Mouse (Mus musculus) MEL (cell line): ENCODE measurements at regions not wholly inside any gene's neighbourhood (a gene's known extent, or its start where the extent isn't known, plus 50 kb on each side); places are given as distances from the start of the nearest gene placed in this dataset.

Experiments used
- DNase-seq: peaks from one replicate; pipeline ENCODE4 v3.0.0; 2011; ENCODE audit warnings: low read depth, low spot score
- H3K27ac ChIP-seq: 2 replicates; pipeline ENCODE4 v1.5.1; 2012; ENCODE audit warnings: low read depth, mild to moderate bottlenecking, control low read depth, low read length, moderate library complexity; ENCODE audit not compliant: control insufficient read depth
- H3K27me3 ChIP-seq, 2 experiments: fragments of 150-350 bp in 1 of 2; sonication (generic) in 1 of 2; 2 replicates each; pipeline ENCODE4 v1.6.1; 2012; ENCODE audit warnings: low read length in 2 of 2, mild to moderate bottlenecking in 2 of 2, improper control_type of control experiment in 1 of 2, moderate library complexity in 1 of 2; ENCODE audit not compliant: insufficient read depth in 2 of 2, control insufficient read depth in 1 of 2
- H3K36me3 ChIP-seq, 2 experiments: 2 replicates each; pipeline ENCODE4 v1.6.1; 2012 to 2014; ENCODE audit warnings: low read length in 2 of 2, improper control_type of control experiment in 1 of 2, inconsistent platforms in 1 of 2, mild to moderate bottlenecking in 1 of 2; ENCODE audit not compliant: insufficient read depth in 2 of 2, control insufficient read depth in 1 of 2
- H3K4me1 ChIP-seq, 2 experiments: fragments of 150-350 bp in 1 of 2; sonication (generic) in 1 of 2; 2 replicates each; pipeline ENCODE4 v1.6.1; 2012; ENCODE audit warnings: low read length in 2 of 2, improper control_type of control experiment in 1 of 2, mild to moderate bottlenecking in 1 of 2; ENCODE audit not compliant: insufficient read depth in 2 of 2, control insufficient read depth in 1 of 2
- H3K4me3 ChIP-seq, 2 experiments: fragments of 150-350 bp in 1 of 2; sonication (generic) in 1 of 2; 2 replicates each; pipeline ENCODE4 v1.5.1; 2012; ENCODE audit warnings: low read depth in 2 of 2, low read length in 2 of 2, mild to moderate bottlenecking in 2 of 2, moderate library complexity in 2 of 2, control low read depth in 1 of 2, improper control_type of control experiment in 1 of 2; ENCODE audit not compliant: control insufficient read depth in 1 of 2, insufficient read depth in 1 of 2
- H3K79me2 ChIP-seq: 2 replicates; pipeline ENCODE4 v1.6.1; 2012; ENCODE audit warnings: mild to moderate bottlenecking, low read length, moderate library complexity; ENCODE audit not compliant: control insufficient read depth, poor library complexity, insufficient read depth
- H3K9ac ChIP-seq: 2 replicates; pipeline ENCODE4 v1.6.1; 2012; ENCODE audit warnings: low read depth, mild to moderate bottlenecking, control low read depth, low read length, moderate library complexity; ENCODE audit not compliant: control insufficient read depth, poor library complexity, severe bottlenecking
- H3K9me3 ChIP-seq: fragments of 150-350 bp; sonication (generic); replicated peaks from 2 replicates; pipeline ENCODE4 v1.6.1; 2012; ENCODE audit warnings: mild to moderate bottlenecking, low read length, improper control_type of control experiment, moderate library complexity; ENCODE audit not compliant: insufficient read depth
- BHLHE40 ChIP-seq: IDR thresholded peaks from 2 replicates; pipeline ENCODE4 v1.6.1; 2012; ENCODE audit warnings: low read depth, mild to moderate bottlenecking, inconsistent platforms, low read length, improper control_type of control experiment, borderline replicate concordance
- CHD2 ChIP-seq: IDR thresholded peaks from 2 replicates; pipeline ENCODE4 v1.6.1; 2011; ENCODE audit warnings: low read length, improper control_type of control experiment
- CTCF ChIP-seq, 3 experiments: IDR thresholded peaks in 2 of 3; conservative IDR thresholded peaks in 1 of 3; 2 replicates each; pipeline ENCODE4 v1.5.1; 2011 to 2012; ENCODE audit warnings: low read length in 3 of 3, low read depth in 2 of 3, mild to moderate bottlenecking in 2 of 3, improper control_type of control experiment in 1 of 3, inconsistent platforms in 1 of 3, mixed read lengths in 1 of 3, moderate library complexity in 1 of 3; ENCODE audit not compliant: control insufficient read depth in 1 of 3, insufficient read depth in 1 of 3, poor library complexity in 1 of 3, severe bottlenecking in 1 of 3
- HCFC1 ChIP-seq: IDR thresholded peaks from 2 replicates; pipeline ENCODE4 v1.6.1; 2012; ENCODE audit warnings: low read depth, mild to moderate bottlenecking, inconsistent platforms, low read length, improper control_type of control experiment, moderate library complexity
- MAFK ChIP-seq: IDR thresholded peaks from 2 replicates; pipeline ENCODE4 v1.6.1; 2011; ENCODE audit warnings: low read depth, mild to moderate bottlenecking, low read length, improper control_type of control experiment, borderline replicate concordance
- MAZ ChIP-seq: IDR thresholded peaks from 2 replicates; pipeline ENCODE4 v1.6.1; 2012; ENCODE audit warnings: low read depth, mild to moderate bottlenecking, inconsistent platforms, low read length, improper control_type of control experiment
- MYC ChIP-seq: IDR thresholded peaks from 2 replicates; pipeline ENCODE4 v1.6.1; 2011; ENCODE audit warnings: low read depth, mild to moderate bottlenecking, low read length, improper control_type of control experiment, moderate library complexity
- POLR2A ChIP-seq, 2 experiments: IDR thresholded peaks; 2 replicates each; pipeline ENCODE4 v1.6.1; 2011 to 2012; ENCODE audit warnings: low read length in 2 of 2, mild to moderate bottlenecking in 2 of 2, control low read depth in 1 of 2, improper control_type of control experiment in 1 of 2, low read depth in 1 of 2, moderate library complexity in 1 of 2; ENCODE audit not compliant: control insufficient read depth in 1 of 2, insufficient read depth in 1 of 2, poor library complexity in 1 of 2
- POLR2AphosphoS2 ChIP-seq: IDR thresholded peaks from 2 replicates; pipeline ENCODE4 v1.6.1; 2011; ENCODE audit warnings: low read length, improper control_type of control experiment
- RAD21 ChIP-seq: IDR thresholded peaks from 2 replicates; pipeline ENCODE4 v1.6.1; 2011; ENCODE audit warnings: mild to moderate bottlenecking, low read depth, low read length, improper control_type of control experiment
- SIN3A ChIP-seq: IDR thresholded peaks from 2 replicates; pipeline ENCODE4 v1.6.1; 2012; ENCODE audit warnings: low read length, improper control_type of control experiment, inconsistent platforms
- TAL1 ChIP-seq: IDR thresholded peaks from 2 replicates; pipeline ENCODE4 v1.6.1; 2012; ENCODE audit warnings: mild to moderate bottlenecking, inconsistent platforms, low read length, moderate library complexity, mixed read lengths
- TBP ChIP-seq: IDR thresholded peaks from 2 replicates; pipeline ENCODE4 v1.8.0; 2011; ENCODE audit warnings: low read depth, low read length, improper control_type of control experiment
- UBTF ChIP-seq: IDR thresholded peaks from 2 replicates; pipeline ENCODE4 v1.6.1; 2012; ENCODE audit warnings: low read depth, mild to moderate bottlenecking, inconsistent platforms, low read length, improper control_type of control experiment, moderate library complexity, borderline replicate concordance; ENCODE audit not compliant: insufficient read depth
- USF1 ChIP-seq: IDR thresholded peaks from 2 replicates; pipeline ENCODE4 v1.6.1; 2014; ENCODE audit warnings: low read depth, mild to moderate bottlenecking, inconsistent platforms, low read length, improper control_type of control experiment, moderate library complexity
- USF2 ChIP-seq, 2 experiments: IDR thresholded peaks; 2 replicates each; pipeline ENCODE4 v1.6.1; 2011 to 2012; ENCODE audit warnings: improper control_type of control experiment in 2 of 2, low read length in 2 of 2, borderline replicate concordance in 1 of 2, inconsistent platforms in 1 of 2, low read depth in 1 of 2, mild to moderate bottlenecking in 1 of 2; ENCODE audit not compliant: insufficient read depth in 1 of 2
- ZKSCAN1 ChIP-seq: IDR thresholded peaks from 2 replicates; pipeline ENCODE4 v1.6.1; 2012; ENCODE audit warnings: low read depth, mild to moderate bottlenecking, inconsistent platforms, low read length, improper control_type of control experiment, moderate library complexity

DNA sequence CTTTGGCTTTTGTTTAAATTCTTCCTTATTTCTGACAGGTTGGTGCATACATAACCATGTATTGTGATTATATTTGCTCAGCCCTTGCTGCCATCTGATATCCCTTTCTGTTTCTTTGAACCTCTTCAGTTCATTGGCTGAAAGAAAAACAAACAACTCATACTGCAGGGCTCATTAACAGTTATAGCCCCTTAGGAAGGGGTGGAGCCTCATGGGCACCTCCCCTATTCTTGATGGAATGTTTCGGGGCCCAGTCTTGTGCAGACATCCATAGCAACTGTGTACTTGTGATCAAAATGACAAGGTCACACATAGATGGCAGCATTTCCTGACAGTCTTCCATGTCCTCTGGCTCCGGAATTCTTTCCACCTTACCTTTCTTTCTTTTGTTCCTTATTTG lies 68.4 kb upstream of the Nmnat3 start:
- Histone ChIP-seq H3K27ac (no peak overlapping the region), H3K4me3 (no peak overlapping the region), H3K4me1 (no peaks in the 10 kb centered on the region), H3K36me3 (no peaks in the 10 kb centered on the region), H3K27me3 (no peaks in the 10 kb centered on the region), H3K9ac (no peak overlapping the region), H3K79me2 (no peaks in the 10 kb centered on the region), H3K9me3 (no peaks in the 10 kb centered on the region)
- DNase-seq, result no peak
- no peak for TF ChIP-seq MYC
- no peak for TF ChIP-seq HCFC1
- no peak for TF ChIP-seq CTCF (IDR thresholded peaks at IDR 0.05 in 2 of 3, conservative IDR thresholded peaks at IDR 0.05 in 1 of 3; ENCODE audit: control insufficient read depth in 1 of 3, insufficient read depth in 1 of 3, low read depth in 2 of 3, low read length in 3 of 3, poor library complexity in 1 of 3, severe bottlenecking in 1 of 3)
- TF ChIP-seq RAD21, result no peak
- TF ChIP-seq SIN3A, result no peak
- TF ChIP-seq MAFK, result no peak
- TF ChIP-seq UBTF, result no peak
- no peak for TF ChIP-seq BHLHE40
- TF ChIP-seq MAZ, result no peak
- TF ChIP-seq USF1, result no peak

DNA sequence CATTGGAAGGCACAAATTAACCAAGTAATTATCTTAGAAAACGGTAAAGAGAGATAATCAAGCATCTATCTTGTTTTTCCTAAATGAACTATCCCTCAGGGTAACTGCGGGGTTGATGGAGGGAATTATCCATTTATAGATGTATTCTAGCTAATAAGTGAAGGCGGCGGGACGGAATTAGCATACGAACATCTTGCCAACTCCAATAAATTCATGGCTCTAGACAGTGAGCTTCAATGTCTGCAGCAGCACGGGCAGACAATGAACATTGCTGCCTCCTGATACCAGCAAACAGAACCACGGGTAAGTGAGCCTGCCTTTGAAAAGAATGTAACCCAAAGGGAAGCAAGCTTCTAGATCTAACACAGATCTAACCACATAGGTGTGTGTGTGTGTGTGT lies 66.9 kb upstream of the Nmnat3 start:
- no peak overlapping the region for H3K27ac ChIP-seq
- no peaks in the 10 kb centered on the region for H3K9me3 ChIP-seq
- no peaks in the 10 kb centered on the region for H3K79me2 ChIP-seq
- H3K4me1 ChIP-seq, result no peaks in the 10 kb centered on the region
- no peak for TF ChIP-seq MAFK
- TF ChIP-seq CTCF (IDR thresholded peaks at IDR 0.05 in 2 of 3, conservative IDR thresholded peaks at IDR 0.05 in 1 of 3; ENCODE audit: control insufficient read depth in 1 of 3, insufficient read depth in 1 of 3, low read depth in 2 of 3, low read length in 3 of 3, poor library complexity in 1 of 3, severe bottlenecking in 1 of 3), result no peak
- TF ChIP-seq BHLHE40, result no peak
- no peak for TF ChIP-seq USF1
- no peak for TF ChIP-seq MYC
- no peak for TF ChIP-seq USF2 (IDR thresholded peaks at IDR 0.05; ENCODE audit: borderline replicate concordance in 1 of 2, insufficient read depth in 1 of 2, low read depth in 1 of 2, low read length in 2 of 2)
- no peak for TF ChIP-seq ZKSCAN1
- TF ChIP-seq POLR2AphosphoS2, result no peak
- no peak for TF ChIP-seq POLR2A (IDR thresholded peaks at IDR 0.05; ENCODE audit: control insufficient read depth in 1 of 2, insufficient read depth in 1 of 2, low read depth in 1 of 2, low read length in 2 of 2, poor library complexity in 1 of 2)
- TF ChIP-seq TAL1, result no peak
- no peak for TF ChIP-seq CHD2
- TF ChIP-seq TBP, result no peak
- TF ChIP-seq, all 39 proteins: peak for 0
- no peak for DNase-seq
- H3K4me3 ChIP-seq, result no peak overlapping the region
- H3K36me3 ChIP-seq, result no peaks in the 10 kb centered on the region
- no peak overlapping the region for H3K9ac ChIP-seq
- H3K27me3 ChIP-seq, result no peaks in the 10 kb centered on the region
